Mouse (Mus musculus): Measurements from ENCODE around the gene Ssr2.

- TF ChIP-seq CTCF (IDR thresholded peaks at IDR 0.05) (no peak), EP300 (IDR thresholded peaks at IDR 0.05) (no peak)
Measured at GRCm38 (mm10) chr3:88618074-88618871, 42.6 kb downstream of the Ssr2 start.

Measured in lung, postnatal 0 days (tissue).